In genomic region chr16:3895173-3895792, GRCm38 (mm10) we compare ENCODE assay signal across 8 mouse cellular contexts. TPM values are rescaled to one million over a fixed set of nuclear protein-coding genes. Genes with fewer than 3 reads are reported as not detected.
DNase-seq lines count a peak whose midpoint lies in the region; ATAC-seq lines count a peak whose summit lies in the region.

No protein-coding gene starts in this region.

- H3K9ac ChIP-seq in heart, embryonic 12.5 days = no peak overlapping the region
- H3K9ac ChIP-seq in forebrain, embryonic 11.5 days (ENCODE audit: low read length) = no peak overlapping the region

- ATAC-seq in heart, embryonic 12.5 days (ENCODE audit: insufficient number of reproducible peaks, low FRiP score) = peak; percentile 36; the same call in 1 of the 2 replicates
- no peak for ATAC-seq in forebrain, embryonic 11.5 days (replicated peaks; ENCODE audit: low FRiP score)

- H3K4me2 ChIP-seq in heart, embryonic 12.5 days = no peak overlapping the region
- H3K4me2 ChIP-seq in forebrain, embryonic 11.5 days (ENCODE audit: low read depth, low read length, severe bottlenecking) = no peak overlapping the region

- no peak overlapping the region for H3K4me3 ChIP-seq in heart, embryonic 12.5 days
- H3K4me3 ChIP-seq in forebrain, embryonic 11.5 days (ENCODE audit: low read depth, low read length) = no peak overlapping the region

- peaks cover 17% of the 10 kb centered on the region for H3K4me1 ChIP-seq in heart, embryonic 12.5 days (replicated peaks)
- no peaks in the 10 kb centered on the region for H3K4me1 ChIP-seq in forebrain, embryonic 11.5 days (replicated peaks; ENCODE audit: control insufficient read depth, insufficient read depth, low read length)

- H3K27me3 ChIP-seq in heart, embryonic 12.5 days (replicated peaks) = no peaks in the 10 kb centered on the region
- no peaks in the 10 kb centered on the region for H3K27me3 ChIP-seq in forebrain, embryonic 11.5 days (ENCODE audit: control insufficient read depth, insufficient read depth, low read length)

- WGBS in heart, embryonic 12.5 days = 64% methylated on average over 9 of the region's 9 CpGs
- 81% methylated on average over 9 of the region's 9 CpGs for WGBS in forebrain, embryonic 11.5 days

- H3K9me3 ChIP-seq in heart, embryonic 12.5 days (replicated peaks) = no peaks in the 10 kb centered on the region
- no peaks in the 10 kb centered on the region for H3K9me3 ChIP-seq in forebrain, embryonic 11.5 days (ENCODE audit: control insufficient read depth, low read length)

- intact Hi-C loops in left cerebral cortex, postnatal 14 days (cut with DNase I) = no loop called here

- H3K27ac ChIP-seq in heart, embryonic 12.5 days (ENCODE audit: poor library complexity, severe bottlenecking) = peak overlapping the region; percentile 74
- H3K27ac ChIP-seq in forebrain, embryonic 11.5 days (ENCODE audit: low read depth, low read length) = no peak overlapping the region

- H3K36me3 ChIP-seq in heart, embryonic 12.5 days = peaks cover 61% of the 10 kb centered on the region
- peaks cover 8% of the 10 kb centered on the region; the same call in 1 of the 2 replicates for H3K36me3 ChIP-seq in forebrain, embryonic 11.5 days (ENCODE audit: control insufficient read depth, insufficient read depth, low read length)

- peak; percentile 55 for DNase-seq in urinary bladder, postnatal 14 days (ENCODE audit: low spot score)
- DNase-seq in urinary bladder, adult 2 months (ENCODE audit: low spot score) = no peak
- DNase-seq in kidney, postnatal 36 days = peak; percentile 43 to 53
- DNase-seq in naive thymus-derived CD4-positive, alpha-beta T cell, adult 2 months (ENCODE audit: low read depth) = peak; percentile 59
- no peak for DNase-seq in left cerebral cortex, postnatal 14 days (ENCODE audit: low spot score in 2 of 2)
- no peak for DNase-seq in layer of hippocampus, postnatal 14 days (ENCODE audit: low spot score in 2 of 2)
- no peak for DNase-seq in forebrain, embryonic 11.5 days (ENCODE audit: low spot score)

RNA-seq across cellular contexts. Expression of gene Gm20695, which starts 10.8 kb away (rescaled TPM):
- 0.25 and 0.62 TPM in 2 replicates for polyA plus RNA-seq in urinary bladder, adult 2 months (2012; rRNA removed)
- 1.5 TPM in 1 of 2 replicates, not detected in the other for polyA plus RNA-seq in heart, embryonic 12.5 days (2016; fragmentation: Nextera tagmentation; extraction: Ambion mirVana)
- total RNA-seq in left cerebral cortex, postnatal 14 days (2021) = under 1 TPM; 0.44 to 0.55 TPM
- total RNA-seq in layer of hippocampus, postnatal 14 days (2021) = 1 to 10 TPM in 1 of 2 experiments, under 1 TPM in 1; 0.48 to 1.7 TPM
- 1.7 and 2.0 TPM in 2 replicates for polyA plus RNA-seq in forebrain, embryonic 11.5 days (2014; fragmentation: Nextera tagmentation; extraction: Ambion mirVana)

RNA-seq across cellular contexts. Expression of gene Zfp597, which starts 10.9 kb away (rescaled TPM):
- 7.3 and 7.8 TPM in 2 replicates for polyA plus RNA-seq in urinary bladder, adult 2 months (2012; rRNA removed)
- 6.5 and 7.8 TPM in 2 replicates for polyA plus RNA-seq in heart, embryonic 12.5 days (2016; fragmentation: Nextera tagmentation; extraction: Ambion mirVana)
- 10 to 100 TPM; 25.6 to 31.9 TPM for total RNA-seq in left cerebral cortex, postnatal 14 days (2021)
- 10 to 100 TPM; 20.0 to 24.1 TPM for total RNA-seq in layer of hippocampus, postnatal 14 days (2021)
- 8.0 and 9.0 TPM in 2 replicates for polyA plus RNA-seq in forebrain, embryonic 11.5 days (2014; fragmentation: Nextera tagmentation; extraction: Ambion mirVana)

RNA-seq across cellular contexts. Expression of gene 1700037C18Rik, which starts 13.2 kb away (rescaled TPM):
- 5.8 and 7.0 TPM in 2 replicates for polyA plus RNA-seq in urinary bladder, adult 2 months (2012; rRNA removed)
- polyA plus RNA-seq in heart, embryonic 12.5 days (2016; fragmentation: Nextera tagmentation; extraction: Ambion mirVana) = 6.5 and 7.9 TPM in 2 replicates
- 1 to 10 TPM; 8.7 to 10.0 TPM for total RNA-seq in left cerebral cortex, postnatal 14 days (2021)
- total RNA-seq in layer of hippocampus, postnatal 14 days (2021) = 1 to 10 TPM; 4.5 to 5.3 TPM
- polyA plus RNA-seq in forebrain, embryonic 11.5 days (2014; fragmentation: Nextera tagmentation; extraction: Ambion mirVana) = 6.3 and 7.3 TPM in 2 replicates

RNA-seq across cellular contexts. Expression of gene Cluap1, which starts 13.3 kb away (rescaled TPM):
- 19.5 and 20.3 TPM in 2 replicates for polyA plus RNA-seq in urinary bladder, adult 2 months (2012; rRNA removed)
- 13.5 and 16.6 TPM in 2 replicates for polyA plus RNA-seq in heart, embryonic 12.5 days (2016; fragmentation: Nextera tagmentation; extraction: Ambion mirVana)
- 10 to 100 TPM; 29.7 TPM for total RNA-seq in left cerebral cortex, postnatal 14 days (2021)
- total RNA-seq in layer of hippocampus, postnatal 14 days (2021) = 10 to 100 TPM; 28.7 to 30.5 TPM
- polyA plus RNA-seq in forebrain, embryonic 11.5 days (2014; fragmentation: Nextera tagmentation; extraction: Ambion mirVana) = 23.6 and 24.7 TPM in 2 replicates

RNA-seq across cellular contexts. Expression of gene Naa60, which starts 23.1 kb away (rescaled TPM):
- 54.1 and 60.6 TPM in 2 replicates for polyA plus RNA-seq in urinary bladder, adult 2 months (2012; rRNA removed)
- polyA plus RNA-seq in heart, embryonic 12.5 days (2016; fragmentation: Nextera tagmentation; extraction: Ambion mirVana) = 36.1 and 41.1 TPM in 2 replicates
- total RNA-seq in left cerebral cortex, postnatal 14 days (2021) = 100 to 1,000 TPM; 146 to 151 TPM
- 100 to 1,000 TPM in 1 of 2 experiments, 10 to 100 TPM in 1; 98.4 to 115 TPM for total RNA-seq in layer of hippocampus, postnatal 14 days (2021)
- 64.8 and 74.1 TPM in 2 replicates for polyA plus RNA-seq in forebrain, embryonic 11.5 days (2014; fragmentation: Nextera tagmentation; extraction: Ambion mirVana)

Comparison
In these comparisons a context has a peak if more than half of its experiments do, and no peak if none do; other contexts are left out.
1. DNase-seq: peak in urinary bladder, postnatal 14 days (single experiment), kidney, postnatal 36 days (2 of 2) and naive thymus-derived CD4-positive, alpha-beta T cell, adult 2 months (single experiment); none in urinary bladder, adult 2 months (single experiment), left cerebral cortex, postnatal 14 days (0 of 2), layer of hippocampus, postnatal 14 days (0 of 2) and forebrain, embryonic 11.5 days (single experiment).